ENCODE assay signal across 9 mouse cellular contexts in genomic region chr13:38668514-38668913, GRCm38 (mm10). TPM values are rescaled to one million over a fixed set of nuclear protein-coding genes. Genes with fewer than 3 reads are reported as not detected.
DNase-seq lines count a peak whose midpoint lies in the region; ATAC-seq and TF ChIP-seq lines count a peak whose summit lies in the region.
"Had no signal": no experiment of that assay in that cellular context is flagged by ENCODE, and none has a peak within 500 bp of the region (broad histone marks: within the 10 kb centered on the region; RNA-seq: fewer than 3 reads in every experiment).

No protein-coding gene starts in this region.

- WGBS in kidney, postnatal 0 days = 36% methylated on average over 2 of the region's 2 CpGs
- WGBS in kidney, embryonic 16.5 days = 44% methylated on average over 2 of the region's 2 CpGs
- 28% methylated on average over 2 of the region's 2 CpGs for WGBS in liver, adult 2 months
- WGBS in forebrain, embryonic 15.5 days = 24% methylated on average over 2 of the region's 2 CpGs

- peak; percentile 64 for TF ChIP-seq CTCF in kidney, postnatal 0 days (IDR thresholded peaks at IDR 0.05; ENCODE audit: low read depth)
- TF ChIP-seq CTCF in liver, adult 2 months (IDR thresholded peaks at IDR 0.05; ENCODE audit: low read depth, low read length) = peak; percentile 87

- H3K4me2 ChIP-seq in kidney, postnatal 0 days (ENCODE audit: low read length) = no peak overlapping the region
- H3K4me2 ChIP-seq in kidney, embryonic 16.5 days (replicated peaks; ENCODE audit: low read depth, low read length) = no peak overlapping the region
- no peak overlapping the region for H3K4me2 ChIP-seq in forebrain, embryonic 15.5 days (replicated peaks)
- H3K4me2 ChIP-seq: neural tube, embryonic 13.5 days had no signal

- H3K4me3 ChIP-seq in kidney, postnatal 0 days (replicated peaks; ENCODE audit: low read depth, low read length) = no peak overlapping the region
- no peak overlapping the region for H3K4me3 ChIP-seq in kidney, embryonic 16.5 days (ENCODE audit: low read length)
- no peak overlapping the region for H3K4me3 ChIP-seq in liver, adult 2 months (ENCODE audit: insufficient read depth, low read depth, low read length)
- no peak overlapping the region for H3K4me3 ChIP-seq in forebrain, embryonic 15.5 days
- H3K4me3 ChIP-seq: neural tube, embryonic 13.5 days had no signal

- no peaks in the 10 kb centered on the region for H3K36me3 ChIP-seq in kidney, postnatal 0 days (ENCODE audit: insufficient read depth, low read length)
- H3K36me3 ChIP-seq in kidney, embryonic 16.5 days (ENCODE audit: insufficient read depth, low read length) = no peaks in the 10 kb centered on the region
- no peaks in the 10 kb centered on the region for H3K36me3 ChIP-seq in liver, adult 2 months (ENCODE audit: control insufficient read depth, insufficient read depth, low read length)
- H3K36me3 ChIP-seq in forebrain, embryonic 15.5 days = no peaks in the 10 kb centered on the region
- H3K36me3 ChIP-seq: neural tube, embryonic 13.5 days had no signal

- TF ChIP-seq POLR2A in liver, adult 2 months (IDR thresholded peaks at IDR 0.05; ENCODE audit: extremely low read depth, insufficient read depth, low read length) = no peak

- no peaks in the 10 kb centered on the region for H3K4me1 ChIP-seq in kidney, postnatal 0 days (replicated peaks; ENCODE audit: insufficient read depth, low read length)
- H3K4me1 ChIP-seq in kidney, embryonic 16.5 days (ENCODE audit: insufficient read depth, low read length) = no peaks in the 10 kb centered on the region
- H3K4me1 ChIP-seq in liver, adult 2 months (ENCODE audit: control insufficient read depth, insufficient read depth, low read length) = no peaks in the 10 kb centered on the region
- no peaks in the 10 kb centered on the region for H3K4me1 ChIP-seq in forebrain, embryonic 15.5 days
- H3K4me1 ChIP-seq: neural tube, embryonic 13.5 days had no signal

- no peak overlapping the region for H3K9ac ChIP-seq in kidney, postnatal 0 days (ENCODE audit: low read depth, low read length)
- H3K9ac ChIP-seq in kidney, embryonic 16.5 days (replicated peaks; ENCODE audit: low read length) = no peak overlapping the region
- no peak overlapping the region for H3K9ac ChIP-seq in liver, adult 2 months (ENCODE audit: low read depth, low read length)
- no peak overlapping the region for H3K9ac ChIP-seq in forebrain, embryonic 15.5 days (replicated peaks)
- H3K9ac ChIP-seq: neural tube, embryonic 13.5 days had no signal

- no peak overlapping the region for H3K27ac ChIP-seq in kidney, postnatal 0 days
- no peak overlapping the region for H3K27ac ChIP-seq in kidney, embryonic 16.5 days (ENCODE audit: low read length)
- H3K27ac ChIP-seq in liver, adult 2 months (replicated peaks; ENCODE audit: insufficient read depth, low read depth, low read length) = no peak overlapping the region
- H3K27ac ChIP-seq in forebrain, embryonic 15.5 days (replicated peaks) = no peak overlapping the region
- H3K27ac ChIP-seq: neural tube, embryonic 13.5 days had no signal

- H3K9me3 ChIP-seq in kidney, postnatal 0 days (replicated peaks; ENCODE audit: low read length) = no peaks in the 10 kb centered on the region
- no peaks in the 10 kb centered on the region for H3K9me3 ChIP-seq in kidney, embryonic 16.5 days (ENCODE audit: low read length)
- H3K9me3 ChIP-seq in forebrain, embryonic 15.5 days = no peaks in the 10 kb centered on the region
- H3K9me3 ChIP-seq: neural tube, embryonic 13.5 days had no signal

- no peak for ATAC-seq in kidney, postnatal 0 days (replicated peaks; ENCODE audit: low FRiP score, low read depth)
- no peak for ATAC-seq in kidney, embryonic 16.5 days (ENCODE audit: low FRiP score, low TSS enrichment)
- peak; percentile 80 for ATAC-seq in common myeloid progenitor, adult 5-6 weeks (replicated peaks; ENCODE audit: low read depth, poor library complexity, severe bottlenecking)
- no peak for ATAC-seq in forebrain, embryonic 15.5 days (replicated peaks)

- no peaks in the 10 kb centered on the region for H3K79me2 ChIP-seq in liver, adult 2 months (ENCODE audit: control insufficient read depth, insufficient read depth, low read length)

- no peaks in the 10 kb centered on the region for H3K27me3 ChIP-seq in kidney, postnatal 0 days (ENCODE audit: insufficient read depth, low read length)
- H3K27me3 ChIP-seq in kidney, embryonic 16.5 days (ENCODE audit: insufficient read depth, low read length) = no peaks in the 10 kb centered on the region
- H3K27me3 ChIP-seq in liver, adult 2 months (ENCODE audit: control insufficient read depth, insufficient read depth, low read length) = no peaks in the 10 kb centered on the region
- H3K27me3 ChIP-seq in forebrain, embryonic 15.5 days = no peaks in the 10 kb centered on the region
- H3K27me3 ChIP-seq: neural tube, embryonic 13.5 days had no signal

- DNase-seq in kidney, postnatal 0 days (ENCODE audit: low spot score) = no peak
- DNase-seq in MEL-GATA-1-ER (ENCODE audit: extremely low read depth, low read depth) = peak; percentile 44
- DNase-seq in liver, adult 2 months (ENCODE audit: extremely low read depth, low read depth, low spot score) = peak; percentile 17
- peak; percentile 47 for DNase-seq in retina, postnatal 1 day
- DNase-seq in right cerebral cortex, adult 18-20 months = no peak

RNA-seq across cellular contexts. Expression of gene Eef1e1, which starts 9.7 kb away (rescaled TPM):
- 41.0 and 46.7 TPM in 2 replicates for polyA plus RNA-seq in kidney, postnatal 0 days (2015; fragmentation: Nextera tagmentation; extraction: Ambion mirVana)
- 54.1 and 55.3 TPM in 2 replicates for polyA plus RNA-seq in kidney, embryonic 16.5 days (2015; fragmentation: Nextera tagmentation; extraction: Ambion mirVana)
- 57.8 and 76.5 TPM in 2 replicates for total RNA-seq in common myeloid progenitor, adult 5-6 weeks (2017)
- total RNA-seq in liver, adult 2 months (2014; rRNA removed) = 5.6 and 7.1 TPM in 2 replicates
- polyA plus RNA-seq in liver, adult 2 months (2012; rRNA removed) = 4.0 and 4.3 TPM in 2 replicates
- polyA plus RNA-seq in forebrain, embryonic 15.5 days (2015; fragmentation: Nextera tagmentation; extraction: Ambion mirVana) = 84.8 and 84.9 TPM in 2 replicates

RNA-seq across cellular contexts. Expression of gene Bloc1s5, which starts 33.6 kb away (rescaled TPM):
- polyA plus RNA-seq in kidney, postnatal 0 days (2015; fragmentation: Nextera tagmentation; extraction: Ambion mirVana) = 21.8 and 23.5 TPM in 2 replicates
- 22.7 and 24.0 TPM in 2 replicates for polyA plus RNA-seq in kidney, embryonic 16.5 days (2015; fragmentation: Nextera tagmentation; extraction: Ambion mirVana)
- total RNA-seq in common myeloid progenitor, adult 5-6 weeks (2017) = 7.8 and 15.6 TPM in 2 replicates
- total RNA-seq in liver, adult 2 months (2014; rRNA removed) = 12.6 and 13.0 TPM in 2 replicates
- 7.2 and 7.8 TPM in 2 replicates for polyA plus RNA-seq in liver, adult 2 months (2012; rRNA removed)
- 24.7 and 25.0 TPM in 2 replicates for polyA plus RNA-seq in forebrain, embryonic 15.5 days (2015; fragmentation: Nextera tagmentation; extraction: Ambion mirVana)

Comparison
In these comparisons a context has a peak if more than half of its experiments do, and no peak if none do; other contexts are left out.
1. DNase-seq: peak in MEL-GATA-1-ER (single experiment), liver, adult 2 months (single experiment) and retina, postnatal 1 day (single experiment); none in kidney, postnatal 0 days (single experiment) and right cerebral cortex, adult 18-20 months (single experiment).